Mouse (Mus musculus): ENCODE results near the gene Vmn2r62.
"Not testable (repeated sequence)": the region's sequence is repeated elsewhere in the genome, so short reads cannot be mapped to it uniquely, and the experiment has no call there.

Vmn2r62 gene

GRCm38 (mm10) chr7:42793425-42793824 is at the start of gene Vmn2r62:
TSS of gene Vmn2r62 (minus strand) at chr7:42793525.
- not testable (repeated sequence) for DNase-seq (ENCODE audit: low spot score)

GRCm38 (mm10) chr7:42838366-42838765 is 45.0 kb upstream of the Vmn2r62 start:
- DNase-seq (ENCODE audit: low spot score) = not testable (repeated sequence)

- DNase-seq (ENCODE audit: low spot score) = no peak
Measured at GRCm38 (mm10) chr7:42832221-42832620, 38.9 kb upstream of the Vmn2r62 start.

- no peak for DNase-seq (ENCODE audit: low spot score)
Measured at GRCm38 (mm10) chr7:42749836-42750235, 43.5 kb downstream of the Vmn2r62 start.

GRCm38 (mm10) chr7:42738536-42739210 is 54.7 kb downstream of the Vmn2r62 start:
- no peak for DNase-seq (ENCODE audit: low spot score)

GRCm38 (mm10) chr7:42726917-42727316 is 66.4 kb downstream of the Vmn2r62 start, which contains the start of gene Gm17067:
TSS of gene Gm17067 (minus strand) at chr7:42727017.
- not testable (repeated sequence) for DNase-seq (ENCODE audit: low spot score)

Measured in testis, postnatal 10 days (tissue).